Mouse (Mus musculus) embryonic facial prominence, embryonic 12.5 days (tissue): ENCODE data around the gene Rap1gap. TPM values are rescaled to one million over a fixed set of nuclear protein-coding genes. Genes with fewer than 3 reads are reported as not detected.

Experiments
- ATAC-seq: fragments of 200-750 bp; cut with Nextera tagmentation; 2 replicates; pipeline ENCODE4 v1.8.0; 2017; ENCODE audit not compliant: insufficient number of reproducible peaks, insufficient read depth, low FRiP score, low TSS enrichment
- H3K27ac ChIP-seq: fragments of 300-500 bp; sonication (generic); 2 replicates; pipeline ENCODE4 v1.5.1; 2016; ENCODE audit warnings: mild to moderate bottlenecking
- H3K27me3 ChIP-seq: fragments of 300-500 bp; sonication (generic); 2 replicates; pipeline ENCODE4 v1.6.1; 2016; ENCODE audit warnings: mild to moderate bottlenecking, moderate library complexity
- H3K36me3 ChIP-seq: fragments of 300-500 bp; sonication (generic); 2 replicates; pipeline ENCODE4 v1.6.1; 2016; ENCODE audit warnings: mild to moderate bottlenecking
- H3K4me1 ChIP-seq: fragments of 300-500 bp; sonication (generic); 2 replicates; pipeline ENCODE4 v1.6.1; 2016
- H3K4me2 ChIP-seq: fragments of 300-500 bp; sonication (generic); replicated peaks from 2 replicates; pipeline ENCODE4 v1.6.1; 2016; ENCODE audit warnings: mild to moderate bottlenecking, moderate library complexity
- H3K4me3 ChIP-seq: fragments of 300-500 bp; sonication (generic); 2 replicates; pipeline ENCODE4 v1.5.1; 2016; ENCODE audit warnings: mild to moderate bottlenecking
- H3K9ac ChIP-seq: fragments of 300-500 bp; sonication (generic); 2 replicates; pipeline ENCODE4 v1.6.1; 2016; ENCODE audit warnings: mild to moderate bottlenecking, moderate library complexity
- H3K9me3 ChIP-seq: fragments of 300-500 bp; sonication (generic); 2 replicates; pipeline ENCODE4 v1.6.1; 2016; ENCODE audit warnings: mild to moderate bottlenecking, moderate library complexity
- WGBS: fragments of 180-500 bp; shearing (Covaris S2); methylation state at CpG from one replicate; pipeline ENCODE4 v1.1.7; 2016; 5-methylcytosine and 5-hydroxymethylcytosine counted together
- polyA plus RNA-seq: library from polyadenylated mRNA; unstranded; fragments of >200 nt; fragmentation: Nextera tagmentation; extraction: Ambion mirVana; gene quantifications from 2 replicates; pipeline ENCODE4 v1.2.1, GENCODE M21; 2016

The Rap1gap gene
- polyA plus RNA-seq, 1 experiment from 2014 or later: 15.1 TPM

GRCm38 (mm10) chr4:137663491-137663890 lies 1.0 kb upstream of the Rap1gap start:
- H3K4me2 ChIP-seq: no peak overlapping the region
- no peaks in the 10 kb centered on the region for H3K9me3 ChIP-seq
- WGBS: 84% methylated on average over 4 of the region's 4 CpGs
- ATAC-seq: no peak
- H3K9ac ChIP-seq: no peak overlapping the region
- peaks cover 17% of the 10 kb centered on the region; the same call in 1 of the 2 replicates for H3K4me1 ChIP-seq
- peaks cover 43% of the 10 kb centered on the region for H3K27me3 ChIP-seq
- H3K27ac ChIP-seq: no peak overlapping the region
- H3K4me3 ChIP-seq: no peak overlapping the region
- no peaks in the 10 kb centered on the region for H3K36me3 ChIP-seq

- Histone ChIP-seq H3K27ac (no peak overlapping the region), H3K4me3 (peak overlapping the region; percentile 43), H3K36me3 (no peaks in the 10 kb centered on the region), H3K9me3 (no peaks in the 10 kb centered on the region), H3K27me3 (peaks cover 43% of the 10 kb centered on the region), H3K4me1 (peaks cover 16% of the 10 kb centered on the region; the same call in 1 of the 2 replicates), H3K4me2 (peak overlapping the region; percentile 76), H3K9ac (peak overlapping the region; percentile 60)
- ATAC-seq: no peak; the same call in 1 of the 2 replicates
- WGBS: 10% methylated on average over 15 of the region's 15 CpGs
Observed at GRCm38 (mm10) chr4:137664980-137665675, 602 bp downstream of the Rap1gap start.

- H3K4me2 ChIP-seq: no peak overlapping the region
Observed at GRCm38 (mm10) chr4:137665791-137666190, 1.3 kb downstream of the Rap1gap start.

GRCm38 (mm10) chr4:137666283-137666957 lies 1.9 kb downstream of the Rap1gap start:
- no peak overlapping the region for H3K4me2 ChIP-seq
- WGBS: 69% methylated on average over 5 of the region's 5 CpGs
- no peak overlapping the region for H3K9ac ChIP-seq
- no peaks in the 10 kb centered on the region for H3K36me3 ChIP-seq
- H3K4me1 ChIP-seq: peaks cover 14% of the 10 kb centered on the region; the same call in 1 of the 2 replicates
- H3K27ac ChIP-seq: no peak overlapping the region
- no peaks in the 10 kb centered on the region for H3K9me3 ChIP-seq
- H3K27me3 ChIP-seq: peaks cover 43% of the 10 kb centered on the region
- no peak overlapping the region for H3K4me3 ChIP-seq
- no peak for ATAC-seq

More at GRCm38 (mm10) chr4:137665791-137666190, 1.3 kb downstream of the Rap1gap start:
- H3K27ac ChIP-seq: no peak overlapping the region
- peaks cover 43% of the 10 kb centered on the region for H3K27me3 ChIP-seq
- no peak overlapping the region for H3K9ac ChIP-seq
- no peak for ATAC-seq
- H3K4me1 ChIP-seq: peaks cover 14% of the 10 kb centered on the region; the same call in 1 of the 2 replicates
- H3K4me3 ChIP-seq: no peak overlapping the region
- H3K9me3 ChIP-seq: no peaks in the 10 kb centered on the region
- WGBS: 89% methylated on average over 5 of the region's 5 CpGs
- H3K36me3 ChIP-seq: no peaks in the 10 kb centered on the region

- Histone ChIP-seq H3K27me3 (peaks cover 46% of the 10 kb centered on the region), H3K4me1 (peaks cover 14% of the 10 kb centered on the region; the same call in 1 of the 2 replicates), H3K9ac (no peak overlapping the region), H3K4me3 (no peak overlapping the region), H3K27ac (no peak overlapping the region), H3K9me3 (no peaks in the 10 kb centered on the region), H3K36me3 (no peaks in the 10 kb centered on the region), H3K4me2 (no peak overlapping the region)
- 70% methylated on average over 8 of the region's 8 CpGs for WGBS
- ATAC-seq: no peak
Observed at GRCm38 (mm10) chr4:137666958-137667345, 2.4 kb downstream of the Rap1gap start.

GRCm38 (mm10) chr4:137667747-137668146 lies 3.2 kb downstream of the Rap1gap start:
- ATAC-seq: no peak
- H3K9me3 ChIP-seq: no peaks in the 10 kb centered on the region
- H3K27me3 ChIP-seq: peaks cover 53% of the 10 kb centered on the region
- H3K4me2 ChIP-seq: no peak overlapping the region
- WGBS: 65% methylated on average over 5 of the region's 5 CpGs
- H3K9ac ChIP-seq: no peak overlapping the region
- H3K36me3 ChIP-seq: no peaks in the 10 kb centered on the region
- H3K27ac ChIP-seq: no peak overlapping the region
- no peak overlapping the region for H3K4me3 ChIP-seq
- peaks cover 14% of the 10 kb centered on the region; the same call in 1 of the 2 replicates for H3K4me1 ChIP-seq

- Histone ChIP-seq H3K36me3 (no peaks in the 10 kb centered on the region), H3K4me1 (peaks cover 3% of the 10 kb centered on the region), H3K4me2 (no peak overlapping the region), H3K9me3 (no peaks in the 10 kb centered on the region), H3K4me3 (no peak overlapping the region), H3K27me3 (peaks cover 15% of the 10 kb centered on the region; the same call in 1 of the 2 replicates), H3K9ac (no peak overlapping the region), H3K27ac (no peak overlapping the region)
- WGBS: 72% methylated on average over 13 of the region's 13 CpGs
- ATAC-seq: no peak
Observed at GRCm38 (mm10) chr4:137671711-137672500, 7.4 kb downstream of the Rap1gap start.

- no peak overlapping the region for H3K9ac ChIP-seq
- H3K9me3 ChIP-seq: no peaks in the 10 kb centered on the region
- ATAC-seq: no peak
- H3K4me1 ChIP-seq: peaks cover 3% of the 10 kb centered on the region
- 69% methylated on average over 7 of the region's 7 CpGs for WGBS
- no peak overlapping the region for H3K4me2 ChIP-seq
- H3K4me3 ChIP-seq: no peak overlapping the region
- H3K27me3 ChIP-seq: peaks cover 20% of the 10 kb centered on the region
- no peaks in the 10 kb centered on the region for H3K36me3 ChIP-seq
- no peak overlapping the region for H3K27ac ChIP-seq
Observed at GRCm38 (mm10) chr4:137675566-137675965, 11.0 kb downstream of the Rap1gap start.

GRCm38 (mm10) chr4:137676057-137676456 lies 11.5 kb downstream of the Rap1gap start:
- no peak overlapping the region for H3K4me3 ChIP-seq
- H3K27me3 ChIP-seq: peaks cover 25% of the 10 kb centered on the region
- no peaks in the 10 kb centered on the region for H3K9me3 ChIP-seq
- peaks cover 4% of the 10 kb centered on the region for H3K4me1 ChIP-seq
- no peak overlapping the region for H3K27ac ChIP-seq
- no peak overlapping the region for H3K9ac ChIP-seq
- no peak overlapping the region for H3K4me2 ChIP-seq
- no peaks in the 10 kb centered on the region for H3K36me3 ChIP-seq
- ATAC-seq: no peak
- WGBS: 11% methylated on average over 11 of the region's 11 CpGs

GRCm38 (mm10) chr4:137676700-137677484 lies 12.4 kb downstream of the Rap1gap start:
- H3K27me3 ChIP-seq: peaks cover 31% of the 10 kb centered on the region
- 58% methylated on average over 13 of the region's 13 CpGs for WGBS
- H3K27ac ChIP-seq: no peak overlapping the region
- no peaks in the 10 kb centered on the region for H3K36me3 ChIP-seq
- no peak overlapping the region for H3K4me2 ChIP-seq
- H3K4me1 ChIP-seq: peaks cover 13% of the 10 kb centered on the region
- H3K9me3 ChIP-seq: no peaks in the 10 kb centered on the region
- H3K9ac ChIP-seq: no peak overlapping the region
- ATAC-seq: no peak
- H3K4me3 ChIP-seq: no peak overlapping the region

- ATAC-seq: no peak
- H3K27ac ChIP-seq: no peak overlapping the region
- no peaks in the 10 kb centered on the region for H3K9me3 ChIP-seq
- H3K4me3 ChIP-seq: no peak overlapping the region
- no peaks in the 10 kb centered on the region for H3K36me3 ChIP-seq
- H3K4me2 ChIP-seq: no peak overlapping the region
- peaks cover 13% of the 10 kb centered on the region for H3K4me1 ChIP-seq
- no peak overlapping the region for H3K9ac ChIP-seq
- peaks cover 34% of the 10 kb centered on the region for H3K27me3 ChIP-seq
- 83% methylated on average over 5 of the region's 5 CpGs for WGBS
Observed at GRCm38 (mm10) chr4:137677906-137678305, 13.4 kb downstream of the Rap1gap start.
